Mouse (Mus musculus): ENCODE results near the gene Wwox.

GRCm38 (mm10) chr8:114963282-114963681 lies 523.8 kb downstream of the Wwox start:
- TF ChIP-seq CTCF (IDR thresholded peaks at IDR 0.05; ENCODE audit: control insufficient read depth, insufficient read depth, insufficient replicate concordance, low read depth, low read length), result no peak
- no peak for TF ChIP-seq POLR2A (IDR thresholded peaks at IDR 0.05; ENCODE audit: control insufficient read depth, low read depth, low read length)
